ENCODE assay signal across 12 mouse cellular contexts in genomic region chr7:84285790-84286189, GRCm38 (mm10).
"Had no signal": no experiment of that assay in that cellular context is flagged by ENCODE, and none has a peak within 500 bp of the region (broad histone marks: within the 10 kb centered on the region; RNA-seq: fewer than 3 reads in every experiment).

No protein-coding gene starts in this region.

- ATAC-seq: liver, embryonic 12.5 days had no signal

- H3K4me2 ChIP-seq: limb, embryonic 15.5 days; liver, embryonic 12.5 days; lung, embryonic 14.5 days; neural tube, embryonic 12.5 days had no signal

- H3K27me3 ChIP-seq: limb, embryonic 15.5 days; liver, embryonic 12.5 days; neural tube, embryonic 12.5 days had no signal

- H3K9me3 ChIP-seq: limb, embryonic 15.5 days; liver, embryonic 12.5 days; midbrain, embryonic 10.5 days; neural tube, embryonic 12.5 days had no signal

- H3K27ac ChIP-seq: limb, embryonic 15.5 days; liver, embryonic 12.5 days; midbrain, embryonic 10.5 days; neural tube, embryonic 12.5 days had no signal

- DNase-seq: kidney, adult 8-10 months; kidney, postnatal 25 days; lung, embryonic 14.5 days; lung, postnatal 10 days; lung, postnatal 4 days; midbrain, embryonic 14.5 days; right cerebral cortex, postnatal 25 days; thymus, postnatal 36 days had no signal

- H3K9ac ChIP-seq: limb, embryonic 15.5 days; liver, embryonic 12.5 days; lung, embryonic 14.5 days; neural tube, embryonic 12.5 days had no signal

- H3K36me3 ChIP-seq: liver, embryonic 12.5 days had no signal

- H3K4me3 ChIP-seq: limb, embryonic 15.5 days; liver, embryonic 12.5 days; midbrain, embryonic 10.5 days; neural tube, embryonic 12.5 days had no signal

- H3K4me1 ChIP-seq: limb, embryonic 15.5 days; liver, embryonic 12.5 days; midbrain, embryonic 10.5 days; neural tube, embryonic 12.5 days had no signal
